Mouse (Mus musculus): Measurements from ENCODE around the gene Sun3.

DNA sequence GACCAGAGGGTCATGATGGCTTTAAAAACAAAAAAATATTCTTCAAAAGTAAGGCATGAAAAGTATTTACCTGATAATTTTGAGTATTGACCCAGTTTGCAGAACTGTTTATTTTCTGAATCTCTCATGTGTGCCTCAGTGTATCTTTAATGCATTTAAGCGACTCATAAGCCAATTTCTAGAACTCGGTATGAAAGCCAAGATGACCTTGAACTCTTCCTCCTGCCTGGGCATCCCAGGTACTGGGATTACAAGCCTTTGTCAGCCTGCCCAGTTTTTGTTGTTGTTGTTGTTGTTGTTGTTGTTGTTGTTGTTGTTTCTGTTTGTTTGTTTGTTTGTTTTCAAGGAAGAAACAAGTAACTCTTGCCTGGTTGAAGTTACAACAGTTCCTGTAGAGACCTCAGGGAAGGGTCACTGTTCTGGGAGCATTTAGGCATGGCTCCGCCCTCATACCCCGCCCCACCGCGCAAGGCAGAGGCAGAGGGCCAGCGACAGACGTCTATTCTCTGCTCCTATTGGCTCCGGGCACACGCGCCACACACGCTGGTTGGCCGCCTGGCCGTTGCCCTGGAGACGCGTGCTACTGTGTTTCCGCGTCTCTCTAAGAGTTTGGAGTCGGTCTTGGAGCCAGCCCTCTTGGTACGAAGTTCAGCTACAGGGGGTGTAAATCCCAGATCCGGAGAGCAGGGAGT is 634 bp downstream of the Sun3 start, which contains the start of gene Gm11992:
- TF ChIP-seq POLR2A (IDR thresholded peaks at IDR 0.05; ENCODE audit: borderline replicate concordance, extremely low read depth, low read depth, low read length) = no peak
- TF ChIP-seq CTCF (IDR thresholded peaks at IDR 0.05; ENCODE audit: insufficient read depth, low read length) = no peak
